Comparison of ENCODE assay signal across 9 mouse cellular contexts in the genomic region with DNA sequence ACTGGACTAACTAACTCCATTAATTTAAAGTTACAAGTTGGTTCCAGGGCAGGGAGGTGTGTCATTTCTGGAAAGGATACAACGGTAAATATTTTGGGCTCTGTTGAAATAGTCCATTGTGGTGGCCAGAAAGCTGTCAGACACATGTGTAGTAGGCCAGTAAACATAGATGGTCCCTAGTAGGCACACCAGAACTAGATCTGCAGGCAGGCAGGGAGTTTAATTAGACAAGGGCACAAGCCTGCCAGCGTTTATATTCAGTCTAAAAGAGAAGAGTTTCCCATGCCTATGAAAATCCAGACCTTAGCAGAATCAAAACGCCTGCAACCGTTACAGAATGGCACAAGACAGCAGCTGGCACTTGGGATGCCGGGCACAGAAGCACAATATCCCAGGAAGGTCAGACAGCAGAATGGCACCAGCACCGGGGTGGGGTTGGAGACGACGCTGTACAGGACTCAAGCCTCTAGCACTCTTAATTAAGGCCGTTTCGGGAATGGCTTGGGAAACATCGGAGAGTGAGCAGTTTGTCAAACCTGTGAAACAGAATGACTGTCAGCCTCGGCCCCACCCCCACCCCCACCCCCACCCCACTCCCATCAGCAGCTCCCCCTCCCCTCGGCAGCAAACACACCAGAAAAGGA.
DNase-seq lines count a peak whose midpoint lies in the region; ATAC-seq and TF ChIP-seq lines count a peak whose summit lies in the region.
"Had no signal": no experiment of that assay in that cellular context is flagged by ENCODE, and none has a peak within 500 bp of the region (broad histone marks: within the 10 kb centered on the region; RNA-seq: fewer than 3 reads in every experiment).

No protein-coding gene starts in this region.

- H3K9ac ChIP-seq in forebrain, embryonic 15.5 days (replicated peaks): peak overlapping the region; percentile 5; the same call in 1 of the 2 replicates
- no peak overlapping the region for H3K9ac ChIP-seq in intestine, embryonic 16.5 days (ENCODE audit: low read depth, low read length)
- H3K9ac ChIP-seq: liver, embryonic 14.5 days had no signal

- DNase-seq in layer of hippocampus, adult 2 months (ENCODE audit: low spot score in 2 of 2): no peak
- no peak for DNase-seq in layer of hippocampus, postnatal 14 days (ENCODE audit: low spot score in 2 of 2)
- DNase-seq in retina, embryonic 14.5 days (ENCODE audit: low spot score): peak; percentile 54
- no peak for DNase-seq in urinary bladder, postnatal 14 days (ENCODE audit: low spot score)
- DNase-seq in ovary, postnatal 36 days (ENCODE audit: low spot score): no peak
- DNase-seq: adrenal gland, postnatal 36 days had no signal

- H3K4me2 ChIP-seq in forebrain, embryonic 15.5 days (replicated peaks): peak overlapping the region; percentile 45
- H3K4me2 ChIP-seq in intestine, embryonic 16.5 days (ENCODE audit: low read depth, low read length): peak overlapping the region; percentile 32; the same call in 1 of the 2 replicates

- H3K27ac ChIP-seq in layer of hippocampus, adult 2 months: peak overlapping the region; percentile 3; the same call in 1 of the 2 replicates
- peak overlapping the region; percentile 41; the same call in 1 of the 2 replicates for H3K27ac ChIP-seq in forebrain, embryonic 15.5 days (replicated peaks)
- H3K27ac ChIP-seq in intestine, embryonic 16.5 days (ENCODE audit: low read length): no peak overlapping the region
- H3K27ac ChIP-seq: liver, embryonic 14.5 days had no signal

- TF ChIP-seq CTCF in layer of hippocampus, adult 2 months (conservative IDR thresholded peaks at IDR 0.05): no peak

- H3K27me3 ChIP-seq in forebrain, embryonic 15.5 days: no peaks in the 10 kb centered on the region
- H3K27me3 ChIP-seq in intestine, embryonic 16.5 days (replicated peaks; ENCODE audit: control insufficient read depth, insufficient read depth, low read length): no peaks in the 10 kb centered on the region

- H3K4me3 ChIP-seq in layer of hippocampus, adult 2 months: peak overlapping the region; percentile 39; the same call in 1 of the 2 replicates
- H3K4me3 ChIP-seq in forebrain, embryonic 15.5 days: peak overlapping the region; percentile 19
- H3K4me3 ChIP-seq in intestine, embryonic 16.5 days (ENCODE audit: low read length): no peak overlapping the region

- peak; percentile 62; the same call in 1 of the 2 replicates for ATAC-seq in forebrain, embryonic 15.5 days (replicated peaks)
- ATAC-seq in intestine, embryonic 16.5 days: no peak

- H3K9me3 ChIP-seq in forebrain, embryonic 15.5 days: no peaks in the 10 kb centered on the region
- no peaks in the 10 kb centered on the region for H3K9me3 ChIP-seq in intestine, embryonic 16.5 days (ENCODE audit: control insufficient read depth, low read length)

- H3K4me1 ChIP-seq in forebrain, embryonic 15.5 days: peaks cover 7% of the 10 kb centered on the region
- peaks cover 8% of the 10 kb centered on the region for H3K4me1 ChIP-seq in intestine, embryonic 16.5 days (ENCODE audit: control insufficient read depth, insufficient read depth, low read length)

- 11% methylated on average over 13 of the region's 13 CpGs for WGBS in forebrain, embryonic 15.5 days
- WGBS in intestine, embryonic 16.5 days: 14% methylated on average over 13 of the region's 13 CpGs

- H3K36me3 ChIP-seq in forebrain, embryonic 15.5 days: no peaks in the 10 kb centered on the region
- no peaks in the 10 kb centered on the region for H3K36me3 ChIP-seq in intestine, embryonic 16.5 days (ENCODE audit: control insufficient read depth, insufficient read depth, low read length)
